Mouse (Mus musculus): ENCODE measurements around the gene Dgcr8.
A peak's percentile ranks its signal among the peaks of the same experiment; 100 is the strongest.

Gene Dgcr8

GRCm38 (mm10) chr16:18217579-18217978, 71.5 kb downstream of the Dgcr8 start, which contains the start of gene Ccdc188:
Gene Ccdc188, plus strand, starts transcription at chr16:18217879.
- DNase-seq = no peak

- no peak for DNase-seq
Measured at GRCm38 (mm10) chr16:18214858-18215257, 74.2 kb downstream of the Dgcr8 start.

- DNase-seq = no peak
Measured at GRCm38 (mm10) chr16:18213689-18214088, 75.4 kb downstream of the Dgcr8 start.

- peak; percentile 90 for DNase-seq
Measured at GRCm38 (mm10) chr16:18211417-18212171, 77.5 kb downstream of the Dgcr8 start.

GRCm38 (mm10) chr16:18210701-18211416, 78.2 kb downstream of the Dgcr8 start:
- DNase-seq = peak; percentile 69
